Mouse (Mus musculus) ES-Bruce4 (cell line): ENCODE measurements around the gene Mdga1. TPM values are rescaled to one million over a fixed set of nuclear protein-coding genes. Genes with fewer than 3 reads are reported as not detected.

Experiments
- H3K27ac ChIP-seq: 2 replicates; pipeline ENCODE4 v1.5.1; 2012; ENCODE audit warnings: low read length, inconsistent platforms; ENCODE audit not compliant: insufficient read depth
- H3K27me3 ChIP-seq: 2 replicates; pipeline ENCODE4 v1.6.1; 2012; ENCODE audit warnings: mild to moderate bottlenecking, low read length, inconsistent platforms; ENCODE audit not compliant: control insufficient read depth, poor library complexity, insufficient read depth, severe bottlenecking
- H3K36me3 ChIP-seq: 2 replicates; pipeline ENCODE4 v1.6.1; 2012; ENCODE audit warnings: inconsistent platforms, mild to moderate bottlenecking, low read length, moderate library complexity; ENCODE audit not compliant: control insufficient read depth, poor library complexity, insufficient read depth, severe bottlenecking
- H3K4me1 ChIP-seq: one replicate; pipeline ENCODE4 v1.8.1; 2011; ENCODE audit warnings: low read length; ENCODE audit not compliant: control insufficient read depth, insufficient read depth
- H3K4me3 ChIP-seq: 2 replicates; pipeline ENCODE4 v1.5.1; 2011; ENCODE audit warnings: low read depth, mild to moderate bottlenecking, low read length
- H3K9ac ChIP-seq: 2 replicates; pipeline ENCODE4 v1.6.1; 2012; ENCODE audit warnings: low read depth, mild to moderate bottlenecking, inconsistent platforms; ENCODE audit not compliant: poor library complexity, severe bottlenecking
- H3K9me3 ChIP-seq: replicated peaks from 2 replicates; pipeline ENCODE4 v1.6.1; 2012; ENCODE audit warnings: mild to moderate bottlenecking, low read length, inconsistent platforms; ENCODE audit not compliant: control insufficient read depth, poor library complexity, insufficient read depth, severe bottlenecking
- CTCF ChIP-seq: IDR thresholded peaks from one replicate; pipeline ENCODE4 v1.8.1; 2011; ENCODE audit warnings: low read depth, low read length
- EP300 ChIP-seq: IDR thresholded peaks from 2 replicates; pipeline ENCODE4 v1.6.1; 2011; ENCODE audit warnings: low read depth, low read length; ENCODE audit not compliant: insufficient read depth
- POLR2A ChIP-seq: IDR thresholded peaks from one replicate; pipeline ENCODE4 v1.8.1; 2011; ENCODE audit warnings: low read length; ENCODE audit not compliant: insufficient read depth
- polyA plus RNA-seq: library from polyadenylated mRNA; stranded (reverse); fragments of >200 nt; gene quantifications from 2 replicates; pipeline ENCODE4 v1.2.4, GENCODE M21; 2011; ENCODE audit warnings: low read depth; ENCODE audit not compliant: missing spikeins, insufficient read depth, insufficient read length

The Mdga1 gene
- polyA plus RNA-seq, 1 experiment = 2.6 TPM

GRCm38 (mm10) chr17:29824208-29824509, 145.7 kb downstream of the Mdga1 start:
- Histone ChIP-seq H3K36me3 (no peaks in the 10 kb centered on the region), H3K9me3 (no peaks in the 10 kb centered on the region), H3K4me3 (no peak overlapping the region), H3K27ac (no peak overlapping the region), H3K4me1 (no peaks in the 10 kb centered on the region), H3K27me3 (no peaks in the 10 kb centered on the region), H3K9ac (no peak overlapping the region)
- TF ChIP-seq POLR2A (no peak), EP300 (no peak), CTCF (no peak)

- Histone ChIP-seq H3K9ac (no peak overlapping the region), H3K4me1 (no peaks in the 10 kb centered on the region), H3K9me3 (no peaks in the 10 kb centered on the region), H3K27ac (no peak overlapping the region), H3K4me3 (no peak overlapping the region), H3K36me3 (no peaks in the 10 kb centered on the region), H3K27me3 (no peaks in the 10 kb centered on the region)
- TF ChIP-seq EP300 = no peak
Measured at GRCm38 (mm10) chr17:29823439-29824207, 146.3 kb downstream of the Mdga1 start.

GRCm38 (mm10) chr17:29819608-29820007, 150.3 kb downstream of the Mdga1 start:
- Histone ChIP-seq H3K36me3 (no peaks in the 10 kb centered on the region), H3K4me1 (no peaks in the 10 kb centered on the region)

GRCm38 (mm10) chr17:29818989-29819388, 150.9 kb downstream of the Mdga1 start:
- TF ChIP-seq EP300 (no peak), CTCF (no peak), POLR2A (no peak)
- Histone ChIP-seq H3K4me3 (no peak overlapping the region), H3K27ac (no peak overlapping the region), H3K9me3 (no peaks in the 10 kb centered on the region), H3K36me3 (no peaks in the 10 kb centered on the region), H3K4me1 (peaks cover 5% of the 10 kb centered on the region), H3K27me3 (no peaks in the 10 kb centered on the region), H3K9ac (no peak overlapping the region)

More at GRCm38 (mm10) chr17:29819608-29820007, 150.3 kb downstream of the Mdga1 start:
- Histone ChIP-seq H3K27ac (no peak overlapping the region), H3K9ac (no peak overlapping the region), H3K9me3 (no peaks in the 10 kb centered on the region), H3K4me3 (no peak overlapping the region), H3K27me3 (no peaks in the 10 kb centered on the region)
- no peak for TF ChIP-seq CTCF
- TF ChIP-seq POLR2A = no peak
- no peak for TF ChIP-seq EP300

- Histone ChIP-seq H3K27me3 (no peaks in the 10 kb centered on the region), H3K9ac (no peak overlapping the region), H3K4me1 (peaks cover 7% of the 10 kb centered on the region), H3K9me3 (no peaks in the 10 kb centered on the region), H3K36me3 (no peaks in the 10 kb centered on the region), H3K4me3 (no peak overlapping the region), H3K27ac (no peak overlapping the region)
- no peak for TF ChIP-seq POLR2A
- TF ChIP-seq CTCF = no peak
- TF ChIP-seq EP300 = no peak
Measured at GRCm38 (mm10) chr17:29818264-29818945, 151.5 kb downstream of the Mdga1 start.

GRCm38 (mm10) chr17:29814758-29815157, 155.1 kb downstream of the Mdga1 start:
- peaks cover 14% of the 10 kb centered on the region for H3K4me1 ChIP-seq
- TF ChIP-seq CTCF (no peak), EP300 (no peak), POLR2A (no peak)
- no peaks in the 10 kb centered on the region for H3K27me3 ChIP-seq
- no peak overlapping the region for H3K4me3 ChIP-seq
- H3K9me3 ChIP-seq = no peaks in the 10 kb centered on the region
- no peak overlapping the region for H3K9ac ChIP-seq
- no peaks in the 10 kb centered on the region for H3K36me3 ChIP-seq
- no peak overlapping the region for H3K27ac ChIP-seq
